9 mouse cellular contexts compared by ENCODE assay signal in the genomic region with DNA sequence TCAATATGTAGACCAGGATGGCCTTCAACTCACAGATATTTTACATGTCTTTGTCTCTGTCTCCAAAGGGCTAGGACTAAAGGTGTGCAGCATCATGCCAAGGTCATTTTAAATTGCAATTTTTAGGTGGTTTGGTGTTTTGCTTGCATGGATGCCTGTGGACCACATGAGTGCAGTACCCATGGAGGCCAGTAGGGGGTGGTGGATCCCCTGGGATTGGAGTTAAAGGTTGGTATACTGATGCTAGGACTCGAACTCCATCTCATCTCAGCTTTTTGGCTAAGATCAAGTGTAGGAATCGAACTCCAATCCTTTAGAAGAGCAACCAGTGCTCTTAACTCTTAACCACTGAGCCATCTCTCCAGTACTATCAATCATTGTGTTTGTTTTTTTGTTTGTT. TPM values are rescaled to one million over a fixed set of nuclear protein-coding genes. Genes with fewer than 3 reads are reported as not detected.
DNase-seq lines count a peak whose midpoint lies in the region; ATAC-seq and TF ChIP-seq lines count a peak whose summit lies in the region.
"Had no signal": no experiment of that assay in that cellular context is flagged by ENCODE, and none has a peak within 500 bp of the region (broad histone marks: within the 10 kb centered on the region; RNA-seq: fewer than 3 reads in every experiment).

No protein-coding gene starts in this region.

- no peaks in the 10 kb centered on the region; the same call in 1 of the 2 replicates for H3K4me1 ChIP-seq in hindbrain, embryonic 11.5 days (replicated peaks; ENCODE audit: control insufficient read depth, insufficient read depth, low read length)
- H3K4me1 ChIP-seq in hindbrain, embryonic 13.5 days (replicated peaks), result peaks cover 9% of the 10 kb centered on the region
- peaks cover 3 to 10% of the 10 kb centered on the region in 2 experiments; a peak in 2 of 4 replicates for H3K4me1 ChIP-seq in CH12.LX (ENCODE audit: control insufficient read depth in 1 of 2, insufficient read depth in 2 of 2)
- H3K4me1 ChIP-seq in kidney, postnatal 0 days (replicated peaks; ENCODE audit: insufficient read depth, low read length), result no peaks in the 10 kb centered on the region

- in situ Hi-C loops in CH12.LX (cut with MboI; ENCODE audit: low pct_ligation_motif_present, low pct_unique_long_range_greater_than_20kb, low sequenced_read_pairs), result loop anchor here (25.0 kb wide), 1 partner anchor 328 kb away; a partner anchor contains a TSS

- DNase-seq in hindbrain, embryonic 11.5 days (ENCODE audit: low spot score), result peak; percentile 74
- DNase-seq in CH12.LX (ENCODE audit: extremely low read depth), result peak; percentile 73
- DNase-seq in adrenal gland, postnatal 10 days, result peak; percentile 73
- DNase-seq in kidney, postnatal 0 days (ENCODE audit: low spot score), result peak; percentile 15
- no peak for DNase-seq in layer of hippocampus, adult 9-10 months (ENCODE audit: low spot score)

- no peak overlapping the region for H3K27ac ChIP-seq in hindbrain, embryonic 11.5 days (ENCODE audit: low read depth, low read length)
- H3K27ac ChIP-seq in hindbrain, embryonic 13.5 days, result no peak overlapping the region
- no peak overlapping the region for H3K27ac ChIP-seq in CH12.LX (ENCODE audit: insufficient read depth, low read depth)
- no peak overlapping the region for H3K27ac ChIP-seq in kidney, postnatal 0 days
- H3K27ac ChIP-seq: midbrain, embryonic 12.5 days had no signal

- H3K4me3 ChIP-seq in hindbrain, embryonic 11.5 days (ENCODE audit: low read depth, low read length), result no peak overlapping the region
- no peak overlapping the region for H3K4me3 ChIP-seq in hindbrain, embryonic 13.5 days
- no peak overlapping the region for H3K4me3 ChIP-seq in CH12.LX (replicated peaks in 1 of 3; ENCODE audit: low read depth in 2 of 3, low read length in 2 of 3, poor library complexity in 1 of 3)
- no peak overlapping the region for H3K4me3 ChIP-seq in kidney, postnatal 0 days (replicated peaks; ENCODE audit: low read depth, low read length)
- H3K4me3 ChIP-seq: midbrain, embryonic 12.5 days had no signal

- H3K27me3 ChIP-seq in hindbrain, embryonic 11.5 days (ENCODE audit: control insufficient read depth, insufficient read depth, low read length), result no peaks in the 10 kb centered on the region
- no peaks in the 10 kb centered on the region for H3K27me3 ChIP-seq in hindbrain, embryonic 13.5 days
- H3K27me3 ChIP-seq in CH12.LX (replicated peaks), result no peaks in the 10 kb centered on the region
- no peaks in the 10 kb centered on the region for H3K27me3 ChIP-seq in kidney, postnatal 0 days (ENCODE audit: insufficient read depth, low read length)
- H3K27me3 ChIP-seq: midbrain, embryonic 12.5 days had no signal

- no peak for ATAC-seq in hindbrain, embryonic 11.5 days (ENCODE audit: low FRiP score)
- ATAC-seq in hindbrain, embryonic 13.5 days (ENCODE audit: low FRiP score), result no peak
- ATAC-seq in kidney, postnatal 0 days (replicated peaks; ENCODE audit: low FRiP score, low read depth), result no peak
- peak; percentile 64 for ATAC-seq in neutrophil, adult 5-6 weeks (ENCODE audit: extremely low read depth, insufficient number of reproducible peaks, low FRiP score, poor library complexity, severe bottlenecking)
- no peak for ATAC-seq in activated CD4-positive, CD25-positive, alpha-beta regulatory T cell, adult 4 months

- H3K36me3 ChIP-seq in hindbrain, embryonic 11.5 days (ENCODE audit: control insufficient read depth, insufficient read depth, low read length), result no peaks in the 10 kb centered on the region
- no peaks in the 10 kb centered on the region for H3K36me3 ChIP-seq in hindbrain, embryonic 13.5 days
- H3K36me3 ChIP-seq in CH12.LX (replicated peaks in 1 of 2; ENCODE audit: control insufficient read depth in 1 of 2, insufficient read depth in 1 of 2, low read length in 1 of 2), result no peaks in the 10 kb centered on the region
- H3K36me3 ChIP-seq in kidney, postnatal 0 days (ENCODE audit: insufficient read depth, low read length), result no peaks in the 10 kb centered on the region
- H3K36me3 ChIP-seq: midbrain, embryonic 12.5 days had no signal

- H3K79me2 ChIP-seq in CH12.LX (replicated peaks; ENCODE audit: control insufficient read depth, extremely low read depth, insufficient read depth, poor library complexity, severe bottlenecking), result no peaks in the 10 kb centered on the region

- H3K4me2 ChIP-seq in hindbrain, embryonic 11.5 days (replicated peaks; ENCODE audit: low read depth, low read length), result no peak overlapping the region
- H3K4me2 ChIP-seq in hindbrain, embryonic 13.5 days, result no peak overlapping the region
- H3K4me2 ChIP-seq in CH12.LX (ENCODE audit: insufficient read depth, low read depth, poor library complexity, severe bottlenecking), result no peak overlapping the region
- H3K4me2 ChIP-seq in kidney, postnatal 0 days (ENCODE audit: low read length), result no peak overlapping the region
- H3K4me2 ChIP-seq: midbrain, embryonic 12.5 days had no signal

- TF ChIP-seq RAD21 in CH12.LX (IDR thresholded peaks at IDR 0.05; ENCODE audit: low read depth, low read length), result peak; percentile 94

- H3K9me3 ChIP-seq in hindbrain, embryonic 11.5 days (ENCODE audit: control insufficient read depth, low read length), result no peaks in the 10 kb centered on the region
- no peaks in the 10 kb centered on the region for H3K9me3 ChIP-seq in hindbrain, embryonic 13.5 days
- peaks cover 2% of the 10 kb centered on the region for H3K9me3 ChIP-seq in CH12.LX (replicated peaks; ENCODE audit: low read length)
- H3K9me3 ChIP-seq in kidney, postnatal 0 days (replicated peaks; ENCODE audit: low read length), result no peaks in the 10 kb centered on the region
- H3K9me3 ChIP-seq: midbrain, embryonic 12.5 days had no signal

- 45% methylated on average over 2 of the region's 2 CpGs for WGBS in hindbrain, embryonic 11.5 days
- WGBS in hindbrain, embryonic 13.5 days, result 49% methylated on average over 2 of the region's 2 CpGs
- WGBS in kidney, postnatal 0 days, result 43% methylated on average over 2 of the region's 2 CpGs

- H3K9ac ChIP-seq in hindbrain, embryonic 11.5 days (ENCODE audit: low read depth, low read length), result no peak overlapping the region
- no peak overlapping the region for H3K9ac ChIP-seq in hindbrain, embryonic 13.5 days
- no peak overlapping the region for H3K9ac ChIP-seq in CH12.LX (ENCODE audit: insufficient read depth, low read depth)
- no peak overlapping the region for H3K9ac ChIP-seq in kidney, postnatal 0 days (ENCODE audit: low read depth, low read length)
- H3K9ac ChIP-seq: midbrain, embryonic 12.5 days had no signal

- no peak for TF ChIP-seq POLR2A in CH12.LX (IDR thresholded peaks at IDR 0.05; ENCODE audit: low read depth, low read length)

- dilution Hi-C loops in CH12.LX (cut with MboI; ENCODE audit: extremely low pct_ligation_motif_present, extremely low pct_unique_long_range_greater_than_20kb, low sequenced_read_pairs), result no loop called here

- peak; percentile 92 to 99 for TF ChIP-seq CTCF in CH12.LX (conservative IDR thresholded peaks at IDR 0.05 in 1 of 2, IDR thresholded peaks at IDR 0.05 in 1 of 2; ENCODE audit: low read depth in 2 of 2, low read length in 2 of 2)
- peak; percentile 76 for TF ChIP-seq CTCF in kidney, postnatal 0 days (IDR thresholded peaks at IDR 0.05; ENCODE audit: low read depth)

- no peak for TF ChIP-seq EP300 in CH12.LX (IDR thresholded peaks at IDR 0.05; ENCODE audit: low read length)

TF ChIP-seq in CH12.LX, 34 proteins besides CTCF, POLR2A, EP300 and RAD21:
- TF ChIP-seq ZNF384 (IDR thresholded peaks at IDR 0.05; ENCODE audit: low read depth, low read length), result no peak
- no peak for TF ChIP-seq MAFK (IDR thresholded peaks at IDR 0.05; ENCODE audit: insufficient replicate concordance, low read length)
- no peak for TF ChIP-seq POLR2AphosphoS2 (IDR thresholded peaks at IDR 0.05; ENCODE audit: low read depth, low read length)
- TF ChIP-seq JUN (IDR thresholded peaks at IDR 0.05; ENCODE audit: insufficient read depth, low read depth, low read length), result no peak
- peak; percentile 27; the same call in 1 of the 2 replicates for TF ChIP-seq NELFE (IDR thresholded peaks at IDR 0.05; ENCODE audit: low read depth, low read length)
- peak; percentile 81 for TF ChIP-seq SMC3 (IDR thresholded peaks at IDR 0.05; ENCODE audit: low read depth, low read length)
- no peak for TF ChIP-seq ETS1 (conservative IDR thresholded peaks at IDR 0.05; ENCODE audit: low read depth, low read length)
- 0 out of 2 replicates have a peak, but pooled peaks have one; percentile 15 for TF ChIP-seq MAX (IDR thresholded peaks at IDR 0.05; ENCODE audit: low read length)
- TF ChIP-seq ZC3H11A (IDR thresholded peaks at IDR 0.05; ENCODE audit: low read depth, low read length), result peak; percentile 19; the same call in 1 of the 2 replicates
- peak; percentile 38; the same call in 1 of the 2 replicates for TF ChIP-seq MYC (IDR thresholded peaks at IDR 0.05; ENCODE audit: low read depth, low read length)
- TF ChIP-seq HCFC1 (IDR thresholded peaks at IDR 0.05; ENCODE audit: low read depth, low read length), result no peak

RNA-seq across cellular contexts. Expression of a gene that starts 20.2 kb away (rescaled TPM):
- 22.6 and 28.1 TPM in 2 replicates for polyA plus RNA-seq in hindbrain, embryonic 11.5 days (2014; fragmentation: Nextera tagmentation; extraction: Ambion mirVana)
- 32.6 and 32.7 TPM in 2 replicates for polyA plus RNA-seq in hindbrain, embryonic 13.5 days (2015; fragmentation: Nextera tagmentation; extraction: Ambion mirVana)
- total RNA-seq in CH12.LX (2012; rRNA removed) (15.4 and 15.5 TPM in 2 replicates), CH12.LX (2014; rRNA removed) (6.5 and 6.6 TPM in 2 replicates)
- polyA plus RNA-seq in CH12.LX (2012; ENCODE audit: insufficient read length, low read depth), result 19.1 and 22.6 TPM in 2 replicates
- 10 to 100 TPM; 34.8 to 53.0 TPM for total RNA-seq in adrenal gland, postnatal 10 days (2021)
- polyA plus RNA-seq in kidney, postnatal 0 days (2015; fragmentation: Nextera tagmentation; extraction: Ambion mirVana), result 14.6 and 15.2 TPM in 2 replicates
- total RNA-seq in neutrophil, adult 5-6 weeks (2017), result 13.4 and 14.9 TPM in 2 replicates
- polyA plus RNA-seq in activated CD4-positive, CD25-positive, alpha-beta regulatory T cell, adult 4 months (2017; shearing (Covaris generic)), result 10 to 100 TPM in 1 of 2 experiments, 1 to 10 TPM in 1; 7.6 to 11.3 TPM

RNA-seq across cellular contexts. Expression of a gene that starts 38.3 kb away (rescaled TPM):
- polyA plus RNA-seq in hindbrain, embryonic 11.5 days (2014; fragmentation: Nextera tagmentation; extraction: Ambion mirVana), result 5.1 and 7.2 TPM in 2 replicates
- polyA plus RNA-seq in hindbrain, embryonic 13.5 days (2015; fragmentation: Nextera tagmentation; extraction: Ambion mirVana), result 7.4 and 9.1 TPM in 2 replicates
- 7.8 and 9.1 TPM in 2 replicates for total RNA-seq in CH12.LX (2012; rRNA removed)
- 6.7 and 6.9 TPM in 2 replicates for total RNA-seq in CH12.LX (2014; rRNA removed)
- polyA plus RNA-seq in CH12.LX (2012; ENCODE audit: insufficient read length, low read depth), result 10.5 and 10.7 TPM in 2 replicates
- 100 to 1,000 TPM in 1 of 2 experiments, 10 to 100 TPM in 1; 57.5 to 102 TPM for total RNA-seq in adrenal gland, postnatal 10 days (2021)
- 10.2 and 13.4 TPM in 2 replicates for polyA plus RNA-seq in kidney, postnatal 0 days (2015; fragmentation: Nextera tagmentation; extraction: Ambion mirVana)
- not detected in 2 replicates for total RNA-seq in neutrophil, adult 5-6 weeks (2017)
- 1 to 10 TPM; 1.5 to 2.1 TPM for polyA plus RNA-seq in activated CD4-positive, CD25-positive, alpha-beta regulatory T cell, adult 4 months (2017; shearing (Covaris generic))
